Mouse (Mus musculus): ENCODE measurements around the gene Usp15.

DNA sequence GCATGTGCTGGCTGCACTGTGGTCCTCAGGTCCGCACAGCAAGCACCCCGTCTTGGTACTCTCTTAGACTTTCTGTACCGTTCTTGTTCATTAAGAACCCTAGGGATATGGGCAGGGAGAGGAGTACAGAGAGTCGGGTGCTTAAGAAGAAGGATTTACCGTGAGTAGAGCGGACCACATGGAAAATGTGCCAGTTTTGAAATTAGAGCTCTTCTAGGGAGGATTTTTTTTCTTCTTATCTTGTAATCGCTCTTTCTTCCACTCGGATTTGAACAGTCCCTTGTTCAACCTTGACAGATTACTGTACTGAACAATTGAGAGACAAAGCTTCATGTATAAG, 3.5 kb upstream of the Usp15 start:
- TF ChIP-seq POLR2A (IDR thresholded peaks at IDR 0.05; ENCODE audit: control insufficient read depth, extremely low read depth, insufficient read depth, low read length, poor library complexity) (no peak), CTCF (IDR thresholded peaks at IDR 0.05; ENCODE audit: borderline replicate concordance, control insufficient read depth, extremely low read depth, insufficient read depth, low read length, poor library complexity) (no peak)
